Mouse (Mus musculus) embryonic facial prominence, embryonic 14.5 days (tissue): ENCODE measurements around the gene Ppp1r9a. TPM values are rescaled to one million over a fixed set of nuclear protein-coding genes. Genes with fewer than 3 reads are reported as not detected.

Experiments
- ATAC-seq: fragments of 200-750 bp; cut with Nextera tagmentation; 2 replicates; pipeline ENCODE4 v1.8.0; 2017; ENCODE audit warnings: low read depth, moderate number of reproducible peaks, moderate TSS enrichment
- DNase-seq: peaks from one replicate; pipeline ENCODE4 v3.0.0-alpha.2; 2015; ENCODE audit warnings: low spot score
- H3K27ac ChIP-seq: fragments of 300-500 bp; sonication (generic); replicated peaks from 2 replicates; pipeline ENCODE4 v1.5.1; 2014; ENCODE audit warnings: low read depth, mild to moderate bottlenecking, low read length, moderate library complexity
- H3K27me3 ChIP-seq: fragments of 300-500 bp; sonication (generic); replicated peaks from 2 replicates; pipeline ENCODE4 v1.6.1; 2014; ENCODE audit warnings: low read length; ENCODE audit not compliant: control insufficient read depth, insufficient read depth
- H3K36me3 ChIP-seq: fragments of 300-500 bp; sonication (generic); 2 replicates; pipeline ENCODE4 v1.6.1; 2014; ENCODE audit warnings: low read length, mixed read lengths; ENCODE audit not compliant: control insufficient read depth, insufficient read depth
- H3K4me1 ChIP-seq: fragments of 300-500 bp; sonication (generic); 2 replicates; pipeline ENCODE4 v1.6.1; 2014; ENCODE audit warnings: antibody characterized with exemption, low read length; ENCODE audit not compliant: control insufficient read depth, insufficient read depth
- H3K4me2 ChIP-seq: fragments of 300-500 bp; sonication (generic); 2 replicates; pipeline ENCODE4 v1.6.1; 2014; ENCODE audit warnings: low read depth, mild to moderate bottlenecking, low read length, moderate library complexity, mixed read lengths
- H3K4me3 ChIP-seq: fragments of 300-500 bp; sonication (generic); 2 replicates; pipeline ENCODE4 v1.5.1; 2014; ENCODE audit warnings: low read depth, mild to moderate bottlenecking, low read length
- H3K9ac ChIP-seq: fragments of 300-500 bp; sonication (generic); 2 replicates; pipeline ENCODE4 v1.6.1; 2014; ENCODE audit warnings: low read depth, mild to moderate bottlenecking, low read length, moderate library complexity, mixed read lengths
- H3K9me3 ChIP-seq: fragments of 300-500 bp; sonication (generic); 2 replicates; pipeline ENCODE4 v1.6.1; 2016; ENCODE audit warnings: low read length; ENCODE audit not compliant: control insufficient read depth
- WGBS: fragments of 180-500 bp; shearing (Covaris S2); extraction: QIAGEN DNeasy Blood & Tissue Kit; methylation state at CpG from one replicate; pipeline ENCODE4 v1.1.7; 2014; 5-methylcytosine and 5-hydroxymethylcytosine counted together
- polyA plus RNA-seq: library from polyadenylated mRNA; unstranded; fragments of >200 nt; fragmentation: Nextera tagmentation; extraction: Ambion mirVana; gene quantifications from 2 replicates; pipeline ENCODE4 v1.2.1, GENCODE M21; 2014

Gene Ppp1r9a
- polyA plus RNA-seq, 1 experiment from 2014 or later, result 17.1 TPM

DNA sequence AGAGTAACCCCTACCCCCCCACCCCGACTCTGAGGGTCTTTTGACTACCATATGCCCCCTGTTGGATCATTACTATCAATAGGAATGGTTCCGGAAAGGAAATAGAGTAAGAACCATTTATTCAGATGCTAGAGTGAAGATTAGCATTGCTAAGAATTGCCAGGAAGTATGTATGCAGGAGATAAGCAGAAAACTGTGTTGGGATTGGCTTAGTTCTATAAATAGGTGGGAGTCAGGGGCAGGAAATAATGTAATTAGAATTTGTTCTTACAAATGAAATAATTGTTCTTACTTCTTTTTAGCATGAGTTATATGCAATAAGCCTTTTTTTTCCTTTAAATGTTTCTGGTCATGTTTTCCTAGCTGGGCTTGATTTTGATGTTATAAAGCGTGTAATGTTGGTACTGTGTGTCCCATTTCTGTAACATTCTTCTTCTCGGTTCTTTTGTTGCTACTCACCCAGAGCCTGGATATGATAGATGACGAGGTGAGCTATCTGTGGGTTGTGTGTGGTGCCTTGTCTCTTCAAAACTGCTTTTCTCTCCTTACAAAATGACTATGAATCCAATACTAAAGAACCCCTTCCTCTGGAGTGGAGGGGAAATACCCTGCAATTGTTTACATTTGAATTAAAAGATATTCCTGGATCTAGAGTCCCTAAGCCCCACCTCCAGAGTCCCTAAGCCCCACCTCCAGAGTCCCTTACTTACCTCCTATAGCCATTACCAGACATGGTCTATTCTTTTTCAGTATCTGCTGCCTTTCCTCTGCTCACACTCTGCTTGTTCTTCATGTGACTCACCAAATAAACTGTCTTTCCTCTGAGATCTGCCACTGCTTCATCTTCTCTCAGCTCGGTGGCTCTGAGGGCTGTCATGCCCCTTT, 254.1 kb downstream of the Ppp1r9a start:
- no peaks in the 10 kb centered on the region for H3K4me1 ChIP-seq
- H3K27me3 ChIP-seq, result no peaks in the 10 kb centered on the region
- H3K4me2 ChIP-seq, result no peak overlapping the region
- H3K9ac ChIP-seq, result no peak overlapping the region
- no peak for DNase-seq
- 85% methylated on average over 6 of the region's 6 CpGs for WGBS
- 0 out of 2 replicates have a peak overlapping the region, but pooled peaks have one; percentile 16 for H3K27ac ChIP-seq
- ATAC-seq, result no peak
- peaks cover 29% of the 10 kb centered on the region for H3K36me3 ChIP-seq
- H3K4me3 ChIP-seq, result no peak overlapping the region
- no peaks in the 10 kb centered on the region for H3K9me3 ChIP-seq

DNA sequence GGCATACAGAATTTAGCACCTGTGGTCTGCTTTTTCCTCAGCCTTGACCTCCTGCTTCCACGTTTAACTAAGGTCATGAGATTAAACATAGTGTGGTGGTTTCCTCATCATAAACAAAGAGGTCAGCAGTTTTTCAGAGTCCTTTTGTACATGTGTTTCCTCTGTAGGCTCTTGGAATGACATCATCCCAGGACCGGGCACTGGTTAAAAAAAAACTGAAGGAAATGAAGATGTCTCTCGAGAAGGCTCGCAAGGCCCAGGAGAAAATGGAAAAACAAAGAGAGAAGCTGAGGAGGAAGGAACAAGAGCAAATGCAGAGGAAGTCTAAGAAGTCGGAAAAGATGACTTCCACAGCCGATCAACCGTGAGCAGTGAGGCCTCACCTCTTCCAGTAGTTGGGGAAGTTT, 256.7 kb downstream of the Ppp1r9a start:
- H3K4me2 ChIP-seq, result no peak overlapping the region
- H3K27me3 ChIP-seq, result no peaks in the 10 kb centered on the region
- no peak overlapping the region for H3K9ac ChIP-seq
- H3K4me1 ChIP-seq, result no peaks in the 10 kb centered on the region
- H3K4me3 ChIP-seq, result no peak overlapping the region
- ATAC-seq, result no peak
- WGBS, result 78% methylated on average over 7 of the region's 7 CpGs
- peaks cover 29% of the 10 kb centered on the region for H3K36me3 ChIP-seq
- peak; percentile 29 for DNase-seq
- H3K27ac ChIP-seq, result 0 out of 2 replicates have a peak overlapping the region, but pooled peaks have one; percentile 10
- H3K9me3 ChIP-seq, result no peaks in the 10 kb centered on the region

DNA sequence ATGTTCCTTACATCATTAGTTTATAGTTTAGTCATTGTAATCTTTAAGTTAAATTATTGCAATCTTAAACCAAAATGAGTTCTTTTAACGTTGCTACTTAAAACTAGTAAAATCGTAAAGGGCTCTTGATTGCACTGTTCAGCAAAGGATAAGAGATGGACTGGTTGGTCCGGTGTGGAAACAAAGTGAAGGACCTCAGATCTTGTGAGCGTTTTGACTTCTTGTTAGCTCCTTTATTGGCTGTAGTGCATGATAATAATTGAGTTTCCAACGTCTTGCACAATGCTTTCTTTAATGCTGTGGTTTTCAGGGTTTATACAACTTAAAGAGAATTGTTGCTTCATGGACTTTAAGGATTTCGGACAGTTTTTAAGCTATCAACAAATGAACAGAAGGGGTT, 259.3 kb downstream of the Ppp1r9a start:
- peaks cover 9% of the 10 kb centered on the region; the same call in 1 of the 2 replicates for H3K4me1 ChIP-seq
- 81% methylated on average over 6 of the region's 6 CpGs for WGBS
- no peak for ATAC-seq
- no peak overlapping the region for H3K9ac ChIP-seq
- no peak overlapping the region for H3K4me3 ChIP-seq
- no peaks in the 10 kb centered on the region for H3K27me3 ChIP-seq
- no peak overlapping the region for H3K4me2 ChIP-seq
- peaks cover 18% of the 10 kb centered on the region for H3K36me3 ChIP-seq
- H3K9me3 ChIP-seq, result no peaks in the 10 kb centered on the region
- no peak for DNase-seq
- no peak overlapping the region for H3K27ac ChIP-seq

GRCm38 (mm10) chr6:5163507-5164144, 260.9 kb downstream of the Ppp1r9a start:
- WGBS, result 96% methylated on average over 14 of the region's 14 CpGs
- Histone ChIP-seq H3K36me3 (peaks cover 13% of the 10 kb centered on the region), H3K9me3 (no peaks in the 10 kb centered on the region), H3K4me1 (peaks cover 9% of the 10 kb centered on the region; the same call in 1 of the 2 replicates), H3K9ac (no peak overlapping the region), H3K27me3 (no peaks in the 10 kb centered on the region), H3K4me3 (no peak overlapping the region), H3K4me2 (no peak overlapping the region), H3K27ac (no peak overlapping the region)
- no peak for DNase-seq
- ATAC-seq, result no peak

- Histone ChIP-seq H3K4me2 (no peak overlapping the region), H3K36me3 (peaks cover 2% of the 10 kb centered on the region), H3K4me3 (no peak overlapping the region), H3K27ac (no peak overlapping the region), H3K9ac (no peak overlapping the region), H3K4me1 (peaks cover 9% of the 10 kb centered on the region; the same call in 1 of the 2 replicates), H3K27me3 (no peaks in the 10 kb centered on the region), H3K9me3 (no peaks in the 10 kb centered on the region)
- ATAC-seq, result no peak
- no peak for DNase-seq
- 54% methylated on average over 9 of the region's 9 CpGs for WGBS
Measured at GRCm38 (mm10) chr6:5164855-5165254, 262.1 kb downstream of the Ppp1r9a start.

DNA sequence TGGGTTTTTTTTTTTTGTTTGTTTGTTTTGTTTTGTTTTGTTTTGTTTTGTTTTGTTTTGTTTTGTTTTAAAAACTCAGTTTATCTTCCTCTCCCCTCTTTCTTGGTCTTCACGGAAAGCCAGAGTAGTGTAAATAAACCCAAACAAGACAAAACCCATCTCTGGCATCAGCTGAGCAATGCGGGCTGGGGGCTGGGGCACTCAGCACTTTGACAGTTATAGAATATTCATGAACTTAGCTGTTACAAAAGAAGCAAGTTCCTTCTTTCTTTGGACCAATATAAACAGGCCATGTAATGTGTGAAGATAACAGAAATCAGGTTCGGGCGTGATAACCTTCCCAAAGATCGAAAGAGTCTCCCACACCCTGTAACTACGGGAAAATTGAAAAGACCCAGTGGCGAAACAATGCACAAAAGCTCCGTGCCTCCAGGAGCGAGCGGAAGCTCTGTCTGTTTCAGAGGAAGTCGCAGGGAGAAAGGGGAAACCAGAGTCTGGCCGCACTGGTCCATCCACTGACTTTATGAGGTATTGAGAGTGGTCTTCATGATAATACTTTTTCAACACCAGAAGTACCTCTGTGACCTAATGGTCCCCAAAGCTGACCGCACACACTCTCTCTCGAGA, 264.4 kb downstream of the Ppp1r9a start:
- DNase-seq, result no peak
- Histone ChIP-seq H3K9me3 (no peaks in the 10 kb centered on the region), H3K4me3 (no peak overlapping the region), H3K9ac (no peak overlapping the region; the same call in 1 of the 2 replicates), H3K27me3 (no peaks in the 10 kb centered on the region), H3K4me2 (no peak overlapping the region), H3K27ac (no peak overlapping the region), H3K36me3 (no peaks in the 10 kb centered on the region), H3K4me1 (peaks cover 9% of the 10 kb centered on the region; the same call in 1 of the 2 replicates)
- 59% methylated on average over 14 of the region's 14 CpGs for WGBS
- no peak for ATAC-seq

DNA sequence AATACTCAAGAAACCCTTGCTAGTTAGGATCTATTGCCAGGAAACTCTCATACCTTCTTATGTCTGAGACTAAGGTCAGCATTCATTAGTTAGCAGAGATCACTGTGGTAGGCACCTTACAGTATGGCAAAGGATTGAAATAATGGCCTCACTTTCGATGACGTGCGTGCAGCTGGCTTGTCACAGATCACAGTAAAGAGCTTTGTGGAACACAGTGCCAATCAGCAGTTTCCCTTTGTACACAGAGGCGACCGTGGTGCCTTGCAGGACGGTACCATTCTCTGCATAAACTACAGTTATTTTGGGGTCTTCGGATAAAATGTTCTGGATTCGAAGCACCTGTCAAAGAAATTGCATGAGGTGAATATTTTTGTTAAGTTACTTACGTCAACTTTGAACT, 265.4 kb downstream of the Ppp1r9a start:
- no peak overlapping the region for H3K9ac ChIP-seq
- H3K27ac ChIP-seq, result no peak overlapping the region
- H3K36me3 ChIP-seq, result no peaks in the 10 kb centered on the region
- WGBS, result 83% methylated on average over 9 of the region's 9 CpGs
- H3K27me3 ChIP-seq, result no peaks in the 10 kb centered on the region
- no peak overlapping the region for H3K4me3 ChIP-seq
- H3K9me3 ChIP-seq, result no peaks in the 10 kb centered on the region
- no peak for ATAC-seq
- peaks cover 9% of the 10 kb centered on the region; the same call in 1 of the 2 replicates for H3K4me1 ChIP-seq
- no peak overlapping the region for H3K4me2 ChIP-seq
- no peak for DNase-seq

DNA sequence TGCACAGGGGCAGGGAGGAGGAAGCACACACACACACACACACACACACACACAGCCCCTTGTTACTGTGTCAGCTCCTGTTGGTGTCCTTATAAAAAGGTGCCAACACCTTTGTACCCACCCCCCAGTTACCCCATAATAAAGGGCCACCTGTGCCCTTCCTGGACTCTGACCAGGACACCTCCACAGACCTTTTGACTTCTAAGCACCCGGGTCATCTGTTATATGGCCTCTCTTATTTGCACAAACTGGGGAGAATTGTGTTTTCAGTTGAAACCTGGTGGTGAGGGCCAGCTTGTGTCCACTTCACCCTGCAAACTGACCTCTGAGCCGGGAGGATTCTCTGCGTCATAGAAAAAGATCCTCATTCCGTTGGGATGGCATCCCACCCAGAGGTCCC, 268.7 kb downstream of the Ppp1r9a start:
- H3K4me1 ChIP-seq, result no peaks in the 10 kb centered on the region
- DNase-seq (no peak), ATAC-seq (no peak)
- WGBS, result 89% methylated on average over 4 of the region's 4 CpGs
- H3K4me3 ChIP-seq, result no peak overlapping the region
- H3K36me3 ChIP-seq, result no peaks in the 10 kb centered on the region
- no peak overlapping the region for H3K4me2 ChIP-seq
- no peak overlapping the region for H3K9ac ChIP-seq
- no peak overlapping the region for H3K27ac ChIP-seq
- no peaks in the 10 kb centered on the region for H3K27me3 ChIP-seq
- no peaks in the 10 kb centered on the region for H3K9me3 ChIP-seq
